24 mouse cellular contexts compared by ENCODE assay signal in the genomic region with DNA sequence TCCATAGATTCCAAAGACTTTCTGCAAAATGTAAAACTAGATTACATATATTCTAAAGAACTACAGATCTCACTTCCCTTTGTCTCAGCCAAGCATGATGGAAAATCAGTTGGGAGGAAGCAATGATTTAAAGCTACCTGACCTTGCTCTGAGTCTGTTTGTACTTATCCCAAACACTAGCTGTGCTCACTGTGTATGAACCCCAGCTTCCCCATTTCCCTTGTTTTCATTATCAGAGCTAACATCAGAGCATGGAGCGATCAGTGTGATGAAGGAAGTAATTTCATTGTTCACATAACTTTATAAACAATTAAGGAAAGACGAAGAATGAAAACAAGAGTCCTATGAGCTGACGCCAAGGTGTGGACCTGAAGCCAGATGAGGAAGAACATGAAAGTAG.
"Had no signal": no experiment of that assay in that cellular context is flagged by ENCODE, and none has a peak within 500 bp of the region (broad histone marks: within the 10 kb centered on the region; RNA-seq: fewer than 3 reads in every experiment).

No protein-coding gene starts in this region.

- H3K27me3 ChIP-seq: heart, embryonic 12.5 days; hindbrain, embryonic 12.5 days; intestine, embryonic 15.5 days; limb, embryonic 13.5 days; limb, embryonic 15.5 days had no signal

- DNase-seq: forebrain, postnatal 0 days; gastrocnemius, postnatal 14 days; gastrocnemius, postnatal 36 days; heart, adult 18-20 months; heart, postnatal 10 days; heart, postnatal 4 days; kidney, adult 18-20 months; kidney, adult 8-10 months; kidney, postnatal 10 days; kidney, postnatal 36 days; layer of hippocampus, adult 9-11 months; layer of hippocampus, postnatal 36 days; left cerebral cortex, postnatal 4 days had no signal

- ATAC-seq: forebrain, postnatal 0 days; hindbrain, embryonic 16.5 days; inflammation-experienced regulatory T-cells, adult 6 months; intestine, embryonic 15.5 days; intestine, postnatal 0 days had no signal

- H3K9ac ChIP-seq: forebrain, postnatal 0 days; heart, embryonic 12.5 days; hindbrain, embryonic 12.5 days; hindbrain, embryonic 14.5 days; intestine, embryonic 15.5 days; limb, embryonic 13.5 days; limb, embryonic 15.5 days had no signal

- H3K4me1 ChIP-seq: heart, embryonic 10.5 days; hindbrain, embryonic 10.5 days; hindbrain, embryonic 12.5 days; intestine, embryonic 15.5 days; limb, embryonic 13.5 days; limb, embryonic 15.5 days had no signal

- H3K27ac ChIP-seq: heart, embryonic 10.5 days; hindbrain, embryonic 10.5 days; hindbrain, embryonic 12.5 days; hindbrain, embryonic 14.5 days; intestine, embryonic 15.5 days; limb, embryonic 13.5 days; limb, embryonic 15.5 days had no signal

- H3K9me3 ChIP-seq: heart, embryonic 10.5 days; heart, embryonic 12.5 days; hindbrain, embryonic 10.5 days; hindbrain, embryonic 12.5 days; intestine, embryonic 15.5 days; limb, embryonic 13.5 days; limb, embryonic 15.5 days had no signal

- H3K4me3 ChIP-seq: heart, embryonic 10.5 days; heart, embryonic 12.5 days; hindbrain, embryonic 10.5 days; hindbrain, embryonic 12.5 days; intestine, embryonic 15.5 days; limb, embryonic 13.5 days; limb, embryonic 15.5 days had no signal

- H3K4me2 ChIP-seq: heart, embryonic 12.5 days; hindbrain, embryonic 12.5 days; hindbrain, embryonic 14.5 days; intestine, embryonic 15.5 days; limb, embryonic 13.5 days; limb, embryonic 15.5 days had no signal

- H3K36me3 ChIP-seq: hindbrain, embryonic 12.5 days; intestine, embryonic 15.5 days had no signal
